Mouse (Mus musculus): ENCODE results near the gene Tmem201. TPM values are rescaled to one million over a fixed set of nuclear protein-coding genes. Genes with fewer than 3 reads are reported as not detected.
A peak's percentile ranks its signal among the peaks of the same experiment; 100 is the strongest.

Tmem201 gene
- polyA plus RNA-seq, 1 experiment from 2014 or later = 43.5 TPM

- Histone ChIP-seq H3K4me2 (ENCODE audit: low read length) (peak overlapping the region; percentile 77), H3K9ac (replicated peaks; ENCODE audit: low read depth, low read length) (peak overlapping the region; percentile 64), H3K9me3 (ENCODE audit: control insufficient read depth, low read length) (no peaks in the 10 kb centered on the region), H3K36me3 (ENCODE audit: control insufficient read depth, insufficient read depth) (no peaks in the 10 kb centered on the region), H3K27ac (ENCODE audit: low read length) (no peak overlapping the region), H3K4me3 (replicated peaks; ENCODE audit: low read length) (peak overlapping the region; percentile 52), H3K27me3 (replicated peaks; ENCODE audit: control insufficient read depth, insufficient read depth, low read length) (peaks cover 8% of the 10 kb centered on the region), H3K4me1 (replicated peaks; ENCODE audit: control insufficient read depth, insufficient read depth, low read length) (peaks cover 14% of the 10 kb centered on the region)
- 30% methylated on average over 15 of the region's 15 CpGs for WGBS
- ATAC-seq = peak; percentile 27
Measured at GRCm38 (mm10) chr4:149697506-149698196, 40.2 kb downstream of the Tmem201 start.

- no peak overlapping the region for H3K4me3 ChIP-seq (replicated peaks; ENCODE audit: low read length)
- WGBS = 34% methylated on average over 16 of the region's 16 CpGs
- H3K27me3 ChIP-seq (replicated peaks; ENCODE audit: control insufficient read depth, insufficient read depth, low read length) = peaks cover 8% of the 10 kb centered on the region
- no peak overlapping the region for H3K4me2 ChIP-seq (ENCODE audit: low read length)
- H3K9ac ChIP-seq (replicated peaks; ENCODE audit: low read depth, low read length) = no peak overlapping the region
- no peaks in the 10 kb centered on the region for H3K9me3 ChIP-seq (ENCODE audit: control insufficient read depth, low read length)
- H3K36me3 ChIP-seq (ENCODE audit: control insufficient read depth, insufficient read depth) = no peaks in the 10 kb centered on the region
- H3K4me1 ChIP-seq (replicated peaks; ENCODE audit: control insufficient read depth, insufficient read depth, low read length) = peaks cover 14% of the 10 kb centered on the region
- H3K27ac ChIP-seq (ENCODE audit: low read length) = no peak overlapping the region
- no peak for ATAC-seq
Measured at GRCm38 (mm10) chr4:149696189-149696971, 41.5 kb downstream of the Tmem201 start.

GRCm38 (mm10) chr4:149691368-149691767, 46.5 kb downstream of the Tmem201 start:
- no peak overlapping the region for H3K27ac ChIP-seq (ENCODE audit: low read length)
- 71% methylated on average over 8 of the region's 8 CpGs for WGBS
- H3K4me2 ChIP-seq (ENCODE audit: low read length) = no peak overlapping the region
- H3K9ac ChIP-seq (replicated peaks; ENCODE audit: low read depth, low read length) = no peak overlapping the region
- no peaks in the 10 kb centered on the region for H3K4me1 ChIP-seq (replicated peaks; ENCODE audit: control insufficient read depth, insufficient read depth, low read length)
- no peaks in the 10 kb centered on the region for H3K36me3 ChIP-seq (ENCODE audit: control insufficient read depth, insufficient read depth)
- no peak for ATAC-seq
- H3K9me3 ChIP-seq (ENCODE audit: control insufficient read depth, low read length) = no peaks in the 10 kb centered on the region
- no peaks in the 10 kb centered on the region for H3K27me3 ChIP-seq (replicated peaks; ENCODE audit: control insufficient read depth, insufficient read depth, low read length)
- no peak overlapping the region for H3K4me3 ChIP-seq (replicated peaks; ENCODE audit: low read length)

- no peaks in the 10 kb centered on the region for H3K27me3 ChIP-seq (replicated peaks; ENCODE audit: control insufficient read depth, insufficient read depth, low read length)
- no peak for ATAC-seq
Measured at GRCm38 (mm10) chr4:149690828-149691280, 47.0 kb downstream of the Tmem201 start.

GRCm38 (mm10) chr4:149689822-149690700, 47.8 kb downstream of the Tmem201 start:
- 83% methylated on average over 12 of the region's 12 CpGs for WGBS

More at GRCm38 (mm10) chr4:149690828-149691280, 47.0 kb downstream of the Tmem201 start:
- Histone ChIP-seq H3K27ac (ENCODE audit: low read length) (no peak overlapping the region), H3K9ac (replicated peaks; ENCODE audit: low read depth, low read length) (no peak overlapping the region), H3K4me1 (replicated peaks; ENCODE audit: control insufficient read depth, insufficient read depth, low read length) (no peaks in the 10 kb centered on the region), H3K9me3 (ENCODE audit: control insufficient read depth, low read length) (no peaks in the 10 kb centered on the region), H3K36me3 (ENCODE audit: control insufficient read depth, insufficient read depth) (no peaks in the 10 kb centered on the region), H3K4me2 (ENCODE audit: low read length) (no peak overlapping the region), H3K4me3 (replicated peaks; ENCODE audit: low read length) (no peak overlapping the region)
- WGBS = 96% methylated on average over 8 of the region's 8 CpGs

GRCm38 (mm10) chr4:149688861-149689260, 49.0 kb downstream of the Tmem201 start:
- no peaks in the 10 kb centered on the region; the same call in 1 of the 2 replicates for H3K27me3 ChIP-seq (replicated peaks; ENCODE audit: control insufficient read depth, insufficient read depth, low read length)
- H3K9me3 ChIP-seq (ENCODE audit: control insufficient read depth, low read length) = no peaks in the 10 kb centered on the region
- 73% methylated on average over 14 of the region's 14 CpGs for WGBS
- H3K4me3 ChIP-seq (replicated peaks; ENCODE audit: low read length) = no peak overlapping the region
- H3K27ac ChIP-seq (ENCODE audit: low read length) = no peak overlapping the region
- no peak for ATAC-seq
- no peaks in the 10 kb centered on the region for H3K4me1 ChIP-seq (replicated peaks; ENCODE audit: control insufficient read depth, insufficient read depth, low read length)
- no peak overlapping the region for H3K9ac ChIP-seq (replicated peaks; ENCODE audit: low read depth, low read length)
- H3K36me3 ChIP-seq (ENCODE audit: control insufficient read depth, insufficient read depth) = no peaks in the 10 kb centered on the region
- H3K4me2 ChIP-seq (ENCODE audit: low read length) = no peak overlapping the region

More at GRCm38 (mm10) chr4:149689822-149690700, 47.8 kb downstream of the Tmem201 start:
- ATAC-seq = no peak
- H3K36me3 ChIP-seq (ENCODE audit: control insufficient read depth, insufficient read depth) = no peaks in the 10 kb centered on the region
- H3K4me2 ChIP-seq (ENCODE audit: low read length) = no peak overlapping the region
- H3K9ac ChIP-seq (replicated peaks; ENCODE audit: low read depth, low read length) = no peak overlapping the region
- no peak overlapping the region for H3K27ac ChIP-seq (ENCODE audit: low read length)
- H3K9me3 ChIP-seq (ENCODE audit: control insufficient read depth, low read length) = no peaks in the 10 kb centered on the region
- H3K4me1 ChIP-seq (replicated peaks; ENCODE audit: control insufficient read depth, insufficient read depth, low read length) = no peaks in the 10 kb centered on the region
- no peaks in the 10 kb centered on the region for H3K27me3 ChIP-seq (replicated peaks; ENCODE audit: control insufficient read depth, insufficient read depth, low read length)
- no peak overlapping the region for H3K4me3 ChIP-seq (replicated peaks; ENCODE audit: low read length)

GRCm38 (mm10) chr4:149684841-149685623, 52.8 kb downstream of the Tmem201 start:
- Histone ChIP-seq H3K27ac (ENCODE audit: low read length) (no peak overlapping the region), H3K4me1 (replicated peaks; ENCODE audit: control insufficient read depth, insufficient read depth, low read length) (no peaks in the 10 kb centered on the region), H3K9ac (replicated peaks; ENCODE audit: low read depth, low read length) (no peak overlapping the region), H3K4me3 (replicated peaks; ENCODE audit: low read length) (no peak overlapping the region), H3K36me3 (ENCODE audit: control insufficient read depth, insufficient read depth) (no peaks in the 10 kb centered on the region), H3K4me2 (ENCODE audit: low read length) (no peak overlapping the region), H3K9me3 (ENCODE audit: control insufficient read depth, low read length) (no peaks in the 10 kb centered on the region), H3K27me3 (replicated peaks; ENCODE audit: control insufficient read depth, insufficient read depth, low read length) (no peaks in the 10 kb centered on the region; the same call in 1 of the 2 replicates)
- ATAC-seq = no peak
- 86% methylated on average over 11 of the region's 11 CpGs for WGBS

GRCm38 (mm10) chr4:149683875-149684274, 54.0 kb downstream of the Tmem201 start:
- Histone ChIP-seq H3K36me3 (ENCODE audit: control insufficient read depth, insufficient read depth) (no peaks in the 10 kb centered on the region), H3K9ac (replicated peaks; ENCODE audit: low read depth, low read length) (no peak overlapping the region), H3K9me3 (ENCODE audit: control insufficient read depth, low read length) (no peaks in the 10 kb centered on the region), H3K4me3 (replicated peaks; ENCODE audit: low read length) (no peak overlapping the region), H3K4me1 (replicated peaks; ENCODE audit: control insufficient read depth, insufficient read depth, low read length) (no peaks in the 10 kb centered on the region), H3K27ac (ENCODE audit: low read length) (no peak overlapping the region), H3K4me2 (ENCODE audit: low read length) (no peak overlapping the region), H3K27me3 (replicated peaks; ENCODE audit: control insufficient read depth, insufficient read depth, low read length) (no peaks in the 10 kb centered on the region; the same call in 1 of the 2 replicates)
- 8% methylated on average over 7 of the region's 7 CpGs for WGBS
- ATAC-seq = no peak
